Mouse (Mus musculus): ENCODE results near the gene Kantr. TPM values are rescaled to one million over a fixed set of nuclear protein-coding genes. Genes with fewer than 3 reads are reported as not detected.

The Kantr gene
- polyA plus RNA-seq, 1 experiment: 30.0 TPM

GRCm38 (mm10) chrX:152271189-152271588, 56.1 kb downstream of the Kantr start:
- no peak for DNase-seq (ENCODE audit: low read depth)
- TF ChIP-seq CTCF (IDR thresholded peaks at IDR 0.05; ENCODE audit: borderline replicate concordance, extremely low read depth, insufficient read depth, insufficient read length): no peak
- no peak for TF ChIP-seq POLR2A (IDR thresholded peaks at IDR 0.05; ENCODE audit: borderline replicate concordance, extremely low read depth, insufficient read depth, insufficient read length, poor library complexity, severe bottlenecking)

Other genes starting within 250 kb of the Kantr start
- 8.2 and 12.7 TPM in 2 replicates for gene Iqsec2, start 183.2 kb downstream of the Kantr start, polyA plus RNA-seq (2012; rRNA removed)
- 43.6 and 57.9 TPM in 2 replicates for gene Kdm5c, start 94.5 kb downstream of the Kantr start, polyA plus RNA-seq (2012; rRNA removed)
- 112 and 126 TPM in 2 replicates for gene Tspyl2, start 14.9 kb upstream of the Kantr start, polyA plus RNA-seq (2012; rRNA removed)
- gene Gpr173, start 41.2 kb upstream of the Kantr start, polyA plus RNA-seq (2012; rRNA removed): 22.3 and 26.3 TPM in 2 replicates
- not detected in 2 replicates for gene Cldn34a, start 235.8 kb upstream of the Kantr start, polyA plus RNA-seq (2012; rRNA removed)

Measured in brain, embryonic 14.5 days (tissue).